Mouse (Mus musculus) hindlimb bud, embryonic 11.5 days (tissue): ENCODE results near the gene Sf3b1.
A peak's percentile ranks its signal among the peaks of the same experiment; 100 is the strongest.
"Not testable (repeated sequence)": the region's sequence is repeated elsewhere in the genome, so short reads cannot be mapped to it uniquely, and the experiment has no call there.

ENCODE experiments used
- DNase-seq: peaks from one replicate; pipeline ENCODE4 v3.0.0-alpha.2; 2012; ENCODE audit warnings: low read depth, low spot score; ENCODE audit errors: extremely low spot score

Gene Sf3b1

DNA sequence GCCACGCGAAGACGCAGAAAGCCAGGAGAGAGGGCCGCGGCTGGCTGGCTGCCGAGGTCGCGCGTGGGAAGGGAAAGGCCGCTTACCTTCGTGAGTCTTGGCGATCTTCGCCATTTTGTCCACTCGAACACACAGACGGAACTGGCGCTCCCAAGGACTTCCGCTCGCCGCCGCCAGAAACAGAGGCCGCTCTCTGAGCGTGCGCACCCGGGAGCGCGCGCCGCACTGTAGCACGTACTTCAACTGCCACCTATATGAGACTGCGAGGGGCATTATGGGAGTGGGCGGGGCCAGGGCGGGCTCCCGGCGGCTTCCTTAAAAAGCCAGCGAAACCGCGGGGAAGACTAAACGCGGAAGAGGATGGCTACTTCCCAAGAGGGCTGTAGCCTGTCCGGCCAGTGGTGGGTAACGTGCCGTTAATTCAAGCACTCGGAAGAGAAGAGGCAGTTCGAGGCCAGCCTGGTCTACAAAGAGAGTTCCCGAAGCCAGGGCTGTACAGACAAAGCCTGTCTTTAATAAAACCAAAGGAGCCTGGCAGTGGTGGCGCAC, at the start of gene Sf3b1:
Gene Sf3b1 (minus strand): TSS at position 229 of the 549 bp plus-strand sequence.
- peak; percentile 81 for DNase-seq

DNA sequence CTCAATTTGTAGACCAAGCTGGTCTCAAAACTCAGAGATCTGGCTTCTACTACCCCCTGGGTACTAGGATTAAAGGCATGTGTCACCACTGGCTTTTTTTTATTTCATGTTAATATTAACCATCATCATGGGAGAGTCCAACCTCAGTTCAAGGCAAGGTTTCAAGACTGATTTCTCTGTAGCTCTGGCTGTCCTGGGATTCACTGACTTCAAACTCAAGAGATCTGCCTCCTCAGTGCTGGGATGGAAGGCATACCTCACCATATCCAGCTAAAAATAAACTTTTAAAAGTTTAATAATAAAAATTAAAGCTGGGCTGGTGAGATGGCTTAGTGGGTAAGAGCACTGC, 49.1 kb upstream of the Sf3b1 start:
- no peak for DNase-seq

DNA sequence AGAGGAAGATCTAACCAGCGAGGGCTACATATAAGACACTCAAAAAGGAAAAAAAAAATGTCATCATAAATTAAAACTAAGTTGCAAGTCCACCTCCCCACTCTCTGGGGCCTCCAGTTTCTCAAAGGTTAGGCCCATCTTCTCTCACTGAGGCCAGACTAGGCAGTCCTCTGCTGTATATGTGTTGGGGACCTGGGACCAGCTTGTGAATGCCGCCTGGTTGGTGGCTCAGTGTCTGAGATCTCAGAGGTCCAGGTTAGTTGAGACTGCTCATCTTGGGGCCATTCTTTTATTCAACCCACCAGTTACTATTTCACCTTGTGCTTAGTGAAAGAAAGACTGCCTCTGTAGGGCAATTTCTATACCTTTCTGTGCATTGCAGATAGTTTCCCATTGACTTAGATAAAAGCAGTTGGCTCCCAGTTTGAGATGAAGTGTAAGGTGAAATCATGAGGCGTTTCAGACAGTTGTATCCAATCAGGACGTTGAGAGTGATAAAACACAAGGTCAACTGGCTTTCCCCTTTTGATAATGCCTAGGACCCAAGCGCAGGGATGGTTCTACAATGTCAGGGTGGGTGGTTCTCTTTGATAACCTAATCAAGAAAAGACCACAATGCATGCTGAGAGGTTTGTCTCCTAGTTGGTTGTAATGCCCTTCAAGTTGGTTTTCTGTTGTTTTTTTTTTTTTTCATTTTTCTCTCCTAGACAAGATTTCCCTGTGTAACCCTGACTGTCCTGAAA, 48.5 kb upstream of the Sf3b1 start:
- DNase-seq = no peak

DNA sequence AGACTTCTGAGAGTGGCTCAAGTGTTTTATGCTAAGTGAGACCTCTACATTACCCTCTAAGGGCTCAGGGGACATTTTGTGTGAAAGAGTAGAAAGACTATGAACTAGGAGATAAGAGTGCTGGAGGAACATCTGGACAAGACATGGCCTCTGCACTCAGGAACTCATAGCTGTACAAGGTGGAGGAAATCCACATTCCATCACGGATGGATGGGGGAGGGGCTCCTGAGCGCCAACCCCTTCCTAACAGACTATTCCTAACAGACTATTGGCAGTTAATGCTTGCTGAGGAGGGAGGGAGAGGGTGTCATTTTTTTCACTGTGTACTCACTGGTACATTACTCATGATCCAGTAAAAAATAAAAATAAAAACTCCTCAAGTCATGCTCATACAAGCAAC, 47.5 kb upstream of the Sf3b1 start:
- DNase-seq = no peak

DNA sequence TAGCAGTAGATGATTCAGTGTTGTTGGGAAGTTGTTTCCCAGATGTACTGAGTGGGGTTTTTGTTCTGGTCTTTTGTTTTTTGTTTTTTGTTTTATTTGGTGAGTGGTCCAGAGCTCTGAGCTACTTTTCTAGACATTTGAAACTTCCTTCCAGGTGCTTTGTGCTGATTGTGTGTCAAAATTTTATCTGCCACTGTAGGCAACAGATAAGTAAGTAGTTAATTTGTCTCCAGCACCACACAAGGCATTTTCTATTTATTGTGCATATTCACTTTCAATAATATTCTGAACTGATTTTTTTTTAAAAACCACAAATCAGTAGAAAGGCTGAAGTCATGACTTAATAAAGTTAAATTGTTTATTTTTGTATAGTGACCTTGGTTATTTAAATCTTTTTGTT, 45.0 kb upstream of the Sf3b1 start:
- not testable (repeated sequence) for DNase-seq

DNA sequence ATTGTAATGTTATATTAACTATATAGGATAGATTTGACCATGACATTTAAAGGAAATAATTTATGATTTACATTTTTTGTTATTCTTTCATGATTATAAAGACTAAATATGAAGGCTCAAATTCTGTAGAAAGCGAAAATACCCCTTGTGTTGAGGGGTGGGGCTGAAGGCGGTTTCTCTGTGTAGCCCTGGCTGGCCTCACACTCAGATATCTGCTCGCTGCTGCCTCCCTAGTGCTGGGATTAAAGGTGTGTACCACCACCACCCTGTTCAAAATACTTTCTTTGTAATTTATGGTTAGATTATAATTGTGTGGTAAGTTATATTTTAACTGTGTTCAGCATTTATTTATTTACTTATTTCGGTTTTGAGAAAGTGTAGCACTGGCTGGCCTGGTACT, 34.5 kb upstream of the Sf3b1 start:
- DNase-seq = no peak

DNA sequence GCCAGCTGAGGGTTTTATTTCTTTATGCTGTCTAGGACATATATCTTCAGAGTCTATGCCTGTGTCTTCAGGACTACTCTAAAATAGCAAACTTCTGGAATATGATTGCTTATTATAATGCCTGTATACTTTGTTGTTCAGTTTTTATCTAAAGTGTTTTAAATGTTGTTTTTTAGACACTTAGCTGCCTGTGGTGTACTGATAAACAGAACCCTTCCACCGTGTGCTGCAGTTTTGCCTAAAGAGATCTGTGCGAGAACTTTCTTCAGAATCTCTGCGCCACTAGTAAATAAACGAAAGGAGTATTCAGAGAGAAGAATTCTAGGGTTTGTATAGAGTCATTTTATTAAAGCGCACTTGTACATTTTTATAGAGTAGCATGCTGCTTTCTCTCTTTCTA, 33.8 kb upstream of the Sf3b1 start:
- DNase-seq = no peak

DNA sequence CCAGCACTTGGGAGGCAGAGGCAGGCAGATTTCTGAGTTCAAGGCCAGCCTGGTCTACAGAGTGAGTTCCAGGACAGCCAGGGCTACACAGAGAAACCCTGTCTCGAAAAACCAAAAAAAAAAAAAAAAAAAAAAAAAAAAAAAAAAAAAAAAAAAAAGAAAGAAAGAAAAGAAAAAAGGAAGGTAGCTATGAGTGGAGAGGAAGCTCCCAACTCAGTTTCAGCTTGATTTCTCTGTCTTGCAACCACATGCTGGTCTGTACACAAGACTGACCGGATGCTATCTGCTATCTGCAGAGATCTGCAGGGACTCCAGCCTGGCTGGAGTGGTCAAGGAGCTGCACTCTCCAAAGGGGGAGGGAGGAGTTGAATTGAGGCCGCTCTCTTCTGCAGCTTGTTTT, 31.1 kb upstream of the Sf3b1 start:
- DNase-seq = not testable (repeated sequence)

DNA sequence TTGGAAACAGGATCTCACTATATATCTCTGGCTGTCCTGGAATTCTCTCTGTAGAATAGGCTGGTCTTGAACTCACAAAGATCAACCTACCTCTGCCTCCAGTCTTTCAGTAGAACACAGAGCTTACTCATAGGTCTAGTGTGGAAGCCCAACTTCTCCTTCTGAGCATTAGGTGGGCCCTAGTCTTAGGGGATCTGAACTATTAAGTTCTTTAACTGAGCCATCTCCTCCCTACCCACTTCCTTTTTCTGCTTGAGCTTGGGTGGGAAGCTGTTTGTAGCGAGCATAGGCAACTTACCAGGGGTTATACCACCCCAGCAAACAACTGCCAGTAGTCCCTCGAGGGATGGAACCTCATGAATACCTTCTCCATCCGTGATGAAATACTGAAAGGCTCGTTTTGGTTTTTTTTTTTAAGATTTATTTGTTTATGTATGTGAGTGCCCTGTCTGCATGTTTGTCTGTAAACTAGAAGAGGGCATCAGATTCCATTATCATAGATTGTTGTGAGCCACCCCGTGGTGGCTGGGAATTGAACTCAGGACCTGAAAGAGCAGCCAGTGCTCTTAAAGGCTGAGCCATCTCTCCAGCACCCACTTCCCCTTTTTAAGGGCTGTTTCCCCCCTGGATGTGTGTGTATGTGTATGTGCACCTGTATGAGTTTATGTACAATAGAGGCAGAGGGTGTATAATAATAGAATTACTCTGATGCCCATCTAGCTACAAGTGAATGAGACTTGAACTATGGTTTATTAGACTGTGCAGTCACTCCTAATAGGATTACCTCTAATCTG, 28.2 kb upstream of the Sf3b1 start:
- no peak for DNase-seq

DNA sequence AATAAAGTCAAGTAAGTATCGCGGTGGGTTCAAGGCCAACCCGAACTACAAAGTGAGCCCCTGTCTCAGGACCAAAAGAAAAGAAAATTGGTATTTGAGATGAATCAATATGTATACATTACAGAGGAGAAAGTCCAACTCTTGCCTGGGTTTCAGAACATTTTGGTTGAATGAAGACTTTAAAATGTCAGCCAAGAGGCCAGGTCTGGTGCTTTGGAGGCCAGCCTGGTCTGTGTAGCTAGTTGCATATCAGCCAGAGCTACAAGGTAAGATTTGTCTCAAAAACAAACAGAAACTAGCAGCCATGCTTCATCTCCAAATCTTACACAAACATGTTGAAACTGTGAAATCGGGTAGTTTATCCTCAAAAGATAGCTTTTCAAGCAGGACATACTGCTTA, 26.3 kb upstream of the Sf3b1 start:
- no peak for DNase-seq

DNA sequence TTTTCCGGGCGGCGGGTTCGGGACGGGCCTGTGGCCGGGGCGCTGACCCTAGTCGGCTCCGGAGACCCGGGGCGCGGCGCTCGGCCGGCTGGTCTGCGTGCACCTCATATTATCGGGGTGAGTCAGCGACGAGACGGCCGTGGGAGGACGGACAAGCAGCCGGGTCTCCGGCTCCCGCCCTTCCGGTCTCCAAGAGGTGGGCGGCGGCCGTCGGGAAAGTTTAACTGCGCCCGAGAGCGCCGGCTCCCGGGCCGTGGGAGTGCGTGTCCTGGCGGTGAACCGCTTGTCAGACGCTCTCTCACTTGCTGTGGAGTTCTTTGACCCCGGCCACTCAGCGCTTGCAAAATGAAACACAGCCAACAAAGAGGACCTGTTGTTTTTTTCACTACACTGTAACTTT, 25.7 kb upstream of the Sf3b1 start:
- DNase-seq = no peak

DNA sequence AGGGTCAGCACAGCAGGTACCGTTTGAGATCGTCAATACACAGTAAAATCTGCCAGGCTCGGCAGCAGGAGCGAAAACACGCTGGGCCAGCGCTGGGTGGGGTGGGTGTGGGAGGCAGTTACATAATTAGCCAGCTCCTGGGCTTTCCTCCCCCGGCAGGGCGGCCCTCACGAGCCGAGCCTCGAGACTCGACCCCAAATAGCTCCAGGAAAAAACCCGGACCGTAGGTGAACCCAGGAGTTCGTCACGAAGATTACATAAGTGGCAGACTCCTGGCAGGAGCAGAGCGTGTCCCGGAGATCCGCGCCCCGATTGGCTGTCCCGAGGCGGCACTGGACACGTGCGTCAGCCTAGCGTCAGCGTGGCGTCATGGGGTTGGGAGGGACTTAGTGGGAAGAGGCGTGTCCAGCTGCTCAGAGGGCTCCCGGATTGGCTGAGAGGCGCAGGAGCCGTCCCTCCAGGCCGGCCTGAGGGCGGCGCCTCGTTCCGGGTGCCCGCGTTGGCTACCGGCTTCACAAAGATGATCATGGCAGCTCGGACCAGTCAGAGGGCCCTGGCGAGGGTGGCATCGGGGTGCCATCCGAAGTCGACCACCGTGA, 25.2 kb upstream of the Sf3b1 start, which contains the start of gene Coq10b:
Gene Coq10b (plus strand): TSS at position 416 of the 599 bp plus-strand sequence.
- peak; percentile 97 for DNase-seq

DNA sequence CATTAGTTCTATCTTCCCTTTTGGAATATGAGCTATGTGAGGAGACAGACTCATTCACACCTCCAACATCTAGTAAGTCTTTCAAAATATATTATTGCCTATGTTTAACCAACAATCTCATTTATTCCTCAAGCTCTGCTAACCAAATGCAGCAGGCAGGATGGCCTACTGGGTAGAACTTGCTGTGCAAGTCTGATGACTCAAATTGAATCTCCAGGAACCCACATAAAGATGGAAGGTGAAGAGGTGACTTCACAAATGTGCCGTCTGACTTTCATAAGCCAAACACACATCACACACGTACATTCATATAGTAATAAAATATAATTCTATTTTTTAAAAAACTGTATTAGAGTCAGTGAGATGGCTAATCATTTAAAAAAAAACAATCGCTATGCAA, 24.4 kb upstream of the Sf3b1 start:
- DNase-seq = no peak

DNA sequence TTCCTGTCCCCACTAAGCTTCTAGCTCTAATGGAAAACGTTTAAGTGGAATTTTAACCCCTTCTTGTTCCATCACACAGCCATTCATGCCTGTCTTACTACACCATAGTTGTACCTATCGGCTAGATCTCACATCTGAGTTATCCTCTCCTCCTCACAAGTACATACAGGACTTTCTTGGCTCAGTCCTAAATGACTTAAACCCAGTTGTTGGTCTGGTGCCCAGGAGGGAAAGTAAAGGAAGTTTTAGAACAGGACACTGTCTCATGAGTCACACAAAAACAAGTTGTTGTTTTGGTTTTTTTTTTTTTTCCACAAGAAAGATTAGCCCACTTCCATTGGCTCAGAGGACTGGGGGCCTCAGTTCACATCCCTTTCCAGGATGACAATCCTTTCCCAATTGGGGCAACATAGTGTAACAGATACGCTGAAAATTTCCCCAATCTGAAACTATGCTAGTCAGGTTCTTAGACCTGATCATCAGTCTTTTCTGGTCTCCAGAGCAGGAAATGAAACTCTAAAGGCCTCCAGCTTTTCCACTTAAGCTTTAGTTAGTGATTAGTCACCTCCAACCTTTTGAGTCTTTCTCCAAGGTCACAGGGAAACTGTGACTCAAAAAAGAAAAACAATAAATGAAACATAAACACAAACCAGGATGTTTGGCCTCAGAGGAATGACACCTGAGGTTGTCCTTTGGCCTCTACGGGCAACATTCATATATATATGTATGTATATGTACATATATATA, 21.7 kb upstream of the Sf3b1 start:
- no peak for DNase-seq

DNA sequence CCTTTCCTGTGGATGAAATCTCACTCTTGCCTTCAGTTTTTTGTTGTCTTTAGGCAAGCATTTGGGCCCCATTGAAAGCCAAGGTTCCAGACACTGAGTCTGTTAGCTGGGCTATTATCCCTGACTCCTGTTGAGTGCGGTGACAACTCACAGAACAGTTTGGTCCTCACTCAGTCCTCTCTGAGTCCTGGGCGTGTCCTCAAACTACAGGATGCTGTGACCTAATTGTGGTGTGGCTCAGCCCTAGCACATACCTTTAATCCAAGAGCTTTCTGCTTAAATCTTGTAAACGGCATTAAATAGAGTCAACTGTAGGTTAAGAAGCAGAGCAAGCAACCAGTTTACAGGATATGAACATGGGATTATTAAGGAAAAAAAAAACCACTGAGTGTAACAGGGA, 15.9 kb upstream of the Sf3b1 start:
- DNase-seq = no peak

DNA sequence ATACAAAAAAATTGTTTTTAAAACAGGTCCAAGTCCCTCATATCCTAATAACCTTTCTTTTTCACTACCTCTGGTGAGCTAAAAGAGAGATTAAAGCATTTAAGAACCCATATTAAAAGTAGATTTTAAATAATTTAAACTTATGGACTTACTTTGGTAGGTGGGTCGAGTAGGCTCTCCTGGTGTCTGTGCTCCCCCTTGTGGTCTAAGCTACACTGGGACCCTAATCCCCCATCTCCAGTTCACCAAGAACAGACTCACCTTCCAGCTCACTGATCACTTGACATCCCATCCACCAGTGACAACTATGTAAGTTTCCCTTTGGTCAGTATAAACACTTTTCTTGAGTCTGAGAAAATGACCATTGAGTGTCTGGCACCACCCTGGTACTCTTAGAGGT, 15.0 kb upstream of the Sf3b1 start:
- DNase-seq = no peak

DNA sequence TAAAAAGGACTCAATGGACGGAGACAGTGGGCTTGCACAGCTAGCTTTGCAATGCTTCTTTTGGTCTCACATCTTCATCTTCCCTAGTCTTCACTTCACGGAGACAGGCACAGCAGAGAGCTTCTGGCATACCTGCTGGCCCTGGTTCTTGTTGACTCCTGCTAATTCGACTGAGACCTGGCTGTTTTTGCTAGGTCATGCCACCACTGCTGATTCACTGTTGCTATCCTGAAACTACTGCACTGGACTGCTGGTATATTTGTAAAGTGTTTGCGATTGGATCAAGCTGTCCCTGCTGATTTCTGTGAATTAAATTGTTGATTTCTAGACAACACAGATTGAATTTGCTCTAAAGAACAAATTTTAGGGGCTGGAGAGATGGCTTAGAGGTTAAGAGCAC, 14.4 kb upstream of the Sf3b1 start:
- no peak for DNase-seq

DNA sequence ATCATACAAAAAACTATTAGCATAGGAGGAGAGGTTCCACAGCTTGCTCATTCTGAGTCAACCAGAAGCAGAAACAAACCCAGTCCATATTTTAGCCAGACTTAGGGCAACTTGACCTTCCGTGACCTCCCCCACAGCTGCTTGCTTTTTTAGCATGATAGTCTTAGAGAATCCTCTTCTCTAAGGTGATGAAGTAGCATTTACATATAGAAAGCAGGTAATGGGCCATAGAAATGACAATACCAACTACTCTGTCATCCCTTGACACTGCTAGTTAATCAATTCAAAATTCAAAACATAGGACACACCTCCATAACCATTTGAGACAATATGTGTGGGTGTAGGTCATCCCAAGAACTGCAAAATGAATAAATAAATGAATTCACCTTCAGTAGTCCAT, 12.7 kb upstream of the Sf3b1 start:
- no peak for DNase-seq

DNA sequence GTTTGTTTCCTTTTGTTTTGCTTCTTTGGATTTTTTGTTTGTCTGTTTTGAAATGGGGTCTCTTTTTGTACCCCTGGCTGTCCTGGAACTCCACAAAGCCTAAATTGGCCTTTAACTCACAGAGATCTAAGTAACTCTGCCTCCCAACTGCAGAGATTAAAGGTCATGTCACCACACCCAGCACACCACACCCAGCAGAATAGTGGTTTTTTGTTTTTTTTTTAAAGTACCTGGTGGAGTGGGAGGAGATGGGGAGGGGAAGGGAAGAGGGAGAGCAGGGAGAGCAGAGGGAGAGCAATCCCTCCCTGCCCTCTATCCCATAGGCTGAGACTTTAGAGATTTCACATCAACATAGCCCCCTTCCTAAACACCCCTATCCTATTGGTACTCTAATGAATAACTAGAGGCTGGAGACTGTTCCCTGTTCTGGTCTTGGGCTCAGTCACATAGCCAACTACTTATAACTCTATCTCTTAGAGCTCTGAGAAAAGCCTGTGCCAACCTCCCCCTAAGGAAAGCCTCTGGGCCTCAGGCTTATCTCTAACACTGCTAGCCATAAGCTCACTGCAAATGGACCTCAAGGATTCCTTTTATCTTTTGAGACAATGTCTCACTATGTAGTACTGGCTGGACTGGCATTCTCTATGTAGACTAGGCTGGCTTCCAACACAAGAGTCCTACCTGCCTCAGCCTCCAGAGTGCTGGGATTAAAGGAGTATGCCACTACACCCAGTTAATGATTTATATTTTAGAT, 3.9 kb upstream of the Sf3b1 start:
- DNase-seq = no peak

DNA sequence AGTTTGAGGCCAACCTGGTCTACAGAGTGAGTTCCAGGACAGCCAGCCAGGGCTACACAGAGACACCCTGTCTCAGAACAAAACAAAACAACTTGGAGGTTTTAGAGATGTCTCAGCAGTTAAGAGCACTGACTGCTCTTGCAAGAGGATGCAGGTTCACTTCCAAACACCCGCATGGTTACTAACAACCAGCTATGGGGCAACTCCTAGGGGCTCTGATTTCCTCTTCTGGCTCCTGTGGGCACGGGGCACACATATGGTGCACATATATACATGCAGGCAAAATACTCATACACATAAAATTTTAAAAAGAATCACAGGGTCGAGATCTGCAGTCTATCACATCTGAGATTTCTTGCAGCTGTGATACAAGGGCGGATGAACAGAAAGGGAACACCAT, 2.2 kb upstream of the Sf3b1 start:
- no peak for DNase-seq
